Mouse (Mus musculus) myocyte (in vitro differentiated cells): Measurements from ENCODE around the gene Cyb5r1. TPM values are rescaled to one million over a fixed set of nuclear protein-coding genes. Genes with fewer than 3 reads are reported as not detected.
A peak's percentile ranks its signal among the peaks of the same experiment; 100 is the strongest.
"Not testable (repeated sequence)": the region's sequence is repeated elsewhere in the genome, so short reads cannot be mapped to it uniquely, and the experiment has no call there.

Source experiments
- H3K27me3 ChIP-seq: one replicate; pipeline ENCODE4 v1.6.1; 2011; ENCODE audit not compliant: control insufficient read depth, insufficient read depth, insufficient read length
- H3K36me3 ChIP-seq: one replicate; pipeline ENCODE4 v1.6.1; 2011; ENCODE audit not compliant: control insufficient read depth, insufficient read depth
- H3K4me2 ChIP-seq: one replicate; pipeline ENCODE4 v1.6.1; 2011; ENCODE audit warnings: low read depth, control low read depth
- H3K4me3 ChIP-seq: one replicate; pipeline ENCODE4 v1.5.1; 2011; ENCODE audit warnings: mild to moderate bottlenecking, control low read depth, moderate library complexity
- H3K79me2 ChIP-seq: one replicate; pipeline ENCODE4 v1.6.1; 2011; ENCODE audit not compliant: control insufficient read depth, insufficient read depth
- H3ac ChIP-seq: one replicate; pipeline ENCODE4 v1.6.1; 2011; ENCODE audit not compliant: control insufficient read depth, insufficient read length
- CEBPB ChIP-seq: IDR thresholded peaks from 2 replicates; pipeline ENCODE4 v1.6.1; 2011; ENCODE audit warnings: mild to moderate bottlenecking, moderate library complexity; ENCODE audit not compliant: poor library complexity, insufficient read depth, severe bottlenecking
- E2F4 ChIP-seq: IDR thresholded peaks from one replicate; pipeline ENCODE4 v1.6.1; 2011; ENCODE audit warnings: mild to moderate bottlenecking, control low read depth, moderate library complexity; ENCODE audit not compliant: insufficient read depth
- MAX ChIP-seq: IDR thresholded peaks from one replicate; pipeline ENCODE4 v1.6.1; 2011; ENCODE audit warnings: low read depth, mild to moderate bottlenecking, control low read depth
- MYOD1 ChIP-seq, 3 experiments: IDR thresholded peaks; one replicate each; pipeline ENCODE4 v1.6.1; 2011; ENCODE audit warnings: control low read depth in 2 of 3, low read depth in 2 of 3, mild to moderate bottlenecking in 2 of 3, moderate library complexity in 1 of 3; ENCODE audit not compliant: insufficient read length in 2 of 3, control insufficient read depth in 1 of 3
- MYOG ChIP-seq, 3 experiments: IDR thresholded peaks; one replicate each; pipeline ENCODE4 v1.6.1; 2011; ENCODE audit warnings: control low read depth in 2 of 3, low read depth in 2 of 3, mild to moderate bottlenecking in 2 of 3; ENCODE audit not compliant: insufficient read length in 2 of 3, control insufficient read depth in 1 of 3, insufficient read depth in 1 of 3
- POLR2A ChIP-seq: IDR thresholded peaks from one replicate; pipeline ENCODE4 v1.6.1; 2011; ENCODE audit warnings: low read depth, mild to moderate bottlenecking, control low read depth, moderate library complexity; ENCODE audit not compliant: insufficient read length
- POLR2AphosphoS2 ChIP-seq: IDR thresholded peaks from one replicate; pipeline ENCODE4 v1.6.1; 2011; ENCODE audit warnings: low read depth, control low read depth; ENCODE audit not compliant: insufficient read length
- REST ChIP-seq: IDR thresholded peaks from one replicate; pipeline ENCODE4 v1.6.1; 2011; ENCODE audit warnings: mild to moderate bottlenecking, control low read depth, moderate library complexity; ENCODE audit not compliant: insufficient read depth, insufficient read length
- SRF ChIP-seq: IDR thresholded peaks from one replicate; pipeline ENCODE4 v1.6.1; 2011; ENCODE audit warnings: low read depth; ENCODE audit not compliant: control insufficient read depth, insufficient read length
- TCF12 ChIP-seq: IDR thresholded peaks from one replicate; pipeline ENCODE4 v1.6.1; 2011; ENCODE audit warnings: mild to moderate bottlenecking, control low read depth; ENCODE audit not compliant: poor library complexity, insufficient read depth, severe bottlenecking
- TCF3 ChIP-seq: IDR thresholded peaks from one replicate; pipeline ENCODE4 v1.6.1; 2011; ENCODE audit warnings: low read depth, control low read depth; ENCODE audit not compliant: insufficient read length
- USF1 ChIP-seq: IDR thresholded peaks from one replicate; pipeline ENCODE4 v1.6.1; 2011; ENCODE audit warnings: low read depth, mild to moderate bottlenecking, control low read depth, moderate library complexity
- polyA plus RNA-seq: library from polyadenylated mRNA; unstranded; fragments of >200 nt; fragmentation: generic; extraction: Trizol; gene quantifications from one replicate; pipeline ENCODE4 v1.2.1, GENCODE M21; 2012; ENCODE audit warnings: missing spikeins

Cyb5r1 gene
- polyA plus RNA-seq, 1 experiment = 452 TPM

DNA sequence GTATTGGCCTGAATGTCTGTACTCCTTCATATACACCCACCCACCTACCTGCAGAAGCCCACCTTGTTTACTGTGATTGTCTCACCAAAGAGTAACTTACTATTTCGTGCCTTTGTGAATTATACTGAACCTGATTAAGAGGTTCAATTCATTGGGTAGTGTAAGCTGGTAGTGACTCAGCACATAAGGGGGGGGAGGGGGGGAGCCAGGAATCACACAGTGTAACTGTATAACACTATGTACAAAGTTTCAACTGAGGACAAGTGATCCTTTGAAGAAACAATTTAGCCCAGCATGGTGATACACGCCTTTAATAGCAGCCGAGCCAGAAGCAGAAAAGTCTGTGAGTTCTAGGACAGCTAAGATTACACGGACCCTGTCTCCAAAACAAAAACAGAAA, 28.1 kb downstream of the Cyb5r1 start:
- Histone ChIP-seq H3ac (no peak overlapping the region), H3K4me2 (no peak overlapping the region), H3K36me3 (peaks cover 27% of the 10 kb centered on the region), H3K79me2 (no peaks in the 10 kb centered on the region), H3K4me3 (no peak overlapping the region), H3K27me3 (no peaks in the 10 kb centered on the region)
- TF ChIP-seq MYOD1 (IDR thresholded peaks at IDR 0.05; ENCODE audit: control insufficient read depth in 1 of 3, insufficient read length in 2 of 3, low read depth in 2 of 3) = no peak
- no peak for TF ChIP-seq CEBPB
- no peak for TF ChIP-seq TCF12
- no peak for TF ChIP-seq POLR2A
- TF ChIP-seq TCF3 = no peak
- TF ChIP-seq REST = no peak
- no peak for TF ChIP-seq MAX
- no peak for TF ChIP-seq SRF
- TF ChIP-seq USF1 = no peak
- no peak for TF ChIP-seq MYOG (IDR thresholded peaks at IDR 0.05; ENCODE audit: control insufficient read depth in 1 of 3, insufficient read depth in 1 of 3, insufficient read length in 2 of 3, low read depth in 2 of 3)
- no peak for TF ChIP-seq POLR2AphosphoS2
- no peak for TF ChIP-seq E2F4

DNA sequence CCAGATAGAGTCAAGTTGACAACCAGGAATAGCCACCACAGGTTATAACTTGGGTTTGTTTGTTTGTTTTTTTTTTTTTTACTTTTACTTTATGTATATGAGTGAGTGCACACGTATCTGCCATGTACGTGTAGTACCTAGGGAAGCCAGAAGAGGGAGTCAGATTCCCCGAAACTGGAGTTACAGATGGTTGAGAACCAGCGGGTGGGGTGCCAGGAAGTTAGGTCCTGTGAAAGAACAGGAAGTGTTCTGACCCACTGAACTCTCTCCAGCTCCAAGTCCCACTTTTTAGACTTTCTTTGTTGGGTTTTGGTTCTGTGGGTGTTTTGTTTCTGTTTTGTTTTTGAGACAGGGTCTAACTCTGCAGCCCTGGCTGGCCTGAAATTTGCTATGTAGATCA, 30.1 kb downstream of the Cyb5r1 start:
- no peaks in the 10 kb centered on the region for H3K79me2 ChIP-seq
- H3K27me3 ChIP-seq = no peaks in the 10 kb centered on the region
- TF ChIP-seq POLR2A = no peak
- no peak for TF ChIP-seq REST
- TF ChIP-seq MYOG (IDR thresholded peaks at IDR 0.05; ENCODE audit: control insufficient read depth in 1 of 3, insufficient read depth in 1 of 3, insufficient read length in 2 of 3, low read depth in 2 of 3) = no peak
- TF ChIP-seq USF1 = no peak
- no peak for TF ChIP-seq E2F4
- no peak for TF ChIP-seq SRF
- H3K36me3 ChIP-seq = peaks cover 12% of the 10 kb centered on the region
- H3ac ChIP-seq = no peak overlapping the region
- H3K4me2 ChIP-seq = no peak overlapping the region
- H3K4me3 ChIP-seq = no peak overlapping the region

DNA sequence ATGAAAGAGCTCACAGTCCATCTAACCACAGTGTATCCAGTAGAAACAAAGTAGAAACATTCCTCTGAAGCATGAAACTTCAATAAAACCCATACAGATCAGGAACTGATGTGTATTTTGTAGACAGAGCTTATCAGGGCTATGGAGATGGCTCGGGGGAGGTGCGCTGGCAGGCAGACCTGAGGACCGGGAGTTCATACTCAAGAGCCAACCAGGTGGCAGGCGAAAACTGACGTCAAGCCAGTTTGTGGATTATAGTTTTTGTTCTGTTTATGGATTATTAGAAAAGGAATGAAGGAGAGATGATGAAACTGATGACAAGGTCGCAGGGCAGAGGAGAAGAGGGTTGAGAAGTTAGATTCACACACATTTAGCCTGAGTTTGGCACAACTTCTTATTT, 35.1 kb downstream of the Cyb5r1 start:
- no peak overlapping the region for H3K4me2 ChIP-seq
- H3K4me3 ChIP-seq = no peak overlapping the region
- no peaks in the 10 kb centered on the region for H3K79me2 ChIP-seq
- H3ac ChIP-seq = no peak overlapping the region
- TF ChIP-seq MAX = no peak
- TF ChIP-seq E2F4 = no peak
- TF ChIP-seq REST = no peak
- no peak for TF ChIP-seq TCF12
- TF ChIP-seq POLR2AphosphoS2 = no peak
- TF ChIP-seq MYOD1 (IDR thresholded peaks at IDR 0.05; ENCODE audit: control insufficient read depth in 1 of 3, insufficient read length in 2 of 3, low read depth in 2 of 3) = no peak
- H3K36me3 ChIP-seq = no peaks in the 10 kb centered on the region
- no peaks in the 10 kb centered on the region for H3K27me3 ChIP-seq

DNA sequence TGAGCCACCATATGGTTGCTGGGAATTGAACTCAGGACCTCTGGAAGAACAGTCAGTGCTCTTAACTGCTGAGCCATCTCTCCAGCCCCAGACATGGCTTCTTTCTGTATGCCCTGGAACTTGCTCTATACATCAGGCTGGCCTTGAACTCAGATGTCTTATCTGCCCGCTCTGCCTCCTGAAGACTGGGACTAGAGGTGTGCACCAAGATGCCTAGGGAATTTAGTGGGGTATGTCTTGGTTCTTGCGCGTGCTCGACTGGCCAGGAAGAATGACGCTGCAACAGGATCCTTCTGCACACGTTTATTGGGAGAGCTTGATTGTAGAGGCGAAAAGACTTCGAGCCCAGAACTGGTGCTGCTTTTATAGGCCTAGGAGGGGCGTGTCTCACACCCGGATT, 36.4 kb downstream of the Cyb5r1 start:
- H3K4me2 ChIP-seq, H3K36me3 ChIP-seq, H3K4me3 ChIP-seq, H3K79me2 ChIP-seq, H3K27me3 ChIP-seq, H3ac ChIP-seq: not testable (repeated sequence)

DNA sequence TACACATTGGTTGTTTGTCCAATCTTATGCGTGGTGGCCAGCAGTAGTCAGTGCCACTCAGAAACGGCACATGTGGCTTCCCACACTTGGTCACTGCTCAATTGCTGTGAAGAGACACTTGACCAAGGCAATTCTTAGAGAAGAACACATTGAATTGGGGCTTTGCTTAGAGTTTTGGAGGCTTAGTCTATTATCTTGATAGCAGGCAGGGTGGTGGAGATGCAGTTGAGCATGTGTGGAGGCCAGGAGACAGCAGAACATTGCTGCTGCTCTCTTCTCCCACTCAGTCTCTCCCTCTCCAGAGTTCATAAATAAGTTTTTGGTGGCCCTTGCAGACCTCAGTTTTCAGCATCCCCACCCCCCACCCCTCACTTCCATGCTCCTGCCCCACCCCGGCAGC, 37.0 kb downstream of the Cyb5r1 start:
- Histone ChIP-seq H3K4me3 (no peak overlapping the region), H3K36me3 (no peaks in the 10 kb centered on the region), H3K4me2 (no peak overlapping the region), H3K27me3 (no peaks in the 10 kb centered on the region), H3K79me2 (no peaks in the 10 kb centered on the region), H3ac (no peak overlapping the region)
- TF ChIP-seq MYOD1 (IDR thresholded peaks at IDR 0.05; ENCODE audit: control insufficient read depth in 1 of 3, insufficient read length in 2 of 3, low read depth in 2 of 3) = peak in 1 of 3 experiments; percentile 14
- no peak for TF ChIP-seq TCF3

DNA sequence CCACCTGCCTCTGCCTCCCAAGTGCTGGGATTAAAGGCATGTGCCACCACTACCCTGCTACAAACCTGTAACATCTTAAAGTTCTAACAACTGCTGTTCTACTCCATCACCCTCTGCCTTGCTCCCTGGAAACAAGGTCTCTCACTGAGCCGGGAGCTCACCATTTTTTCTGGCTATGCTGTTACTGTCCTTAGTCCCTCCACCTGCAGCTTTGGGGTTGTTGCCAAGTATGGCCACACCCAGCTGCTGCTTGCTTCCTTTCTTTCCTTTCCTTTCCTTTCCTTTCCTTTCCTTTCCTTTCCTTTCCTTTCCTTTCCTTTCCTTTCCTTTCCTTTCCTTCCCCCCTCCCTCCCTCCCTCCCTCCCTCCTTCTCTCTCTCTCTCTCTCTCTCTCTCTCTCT, 37.9 kb downstream of the Cyb5r1 start:
- not testable (repeated sequence) for H3K4me3 ChIP-seq, H3ac ChIP-seq, H3K36me3 ChIP-seq, H3K27me3 ChIP-seq, H3K4me2 ChIP-seq, H3K79me2 ChIP-seq
